Mouse (Mus musculus): ENCODE data around the gene Plekhb2. TPM values are rescaled to one million over a fixed set of nuclear protein-coding genes. Genes with fewer than 3 reads are reported as not detected.

Plekhb2 gene
- polyA plus RNA-seq, 1 experiment from 2014 or later: 60.0 TPM

DNA sequence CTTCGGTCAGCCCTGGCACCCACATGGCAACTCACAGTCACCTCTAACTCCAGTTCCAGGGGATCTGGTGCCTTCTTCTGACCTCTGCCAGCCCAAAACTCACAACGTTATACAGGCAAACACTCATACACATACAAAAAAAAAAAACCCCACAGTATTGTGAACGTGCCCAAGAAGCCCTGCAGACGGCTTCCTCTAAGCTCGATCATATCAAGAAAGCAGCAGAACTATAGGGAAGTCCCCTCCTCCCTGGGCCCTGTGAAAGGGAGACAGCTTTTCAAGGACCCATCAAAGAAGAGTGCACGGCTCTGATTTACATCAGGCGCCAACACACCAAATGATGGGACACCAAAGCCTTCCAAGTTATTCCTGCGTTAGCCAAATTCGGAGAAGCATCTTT is 23.9 kb upstream of the Plekhb2 start:
- Histone ChIP-seq H3K36me3 (ENCODE audit: control insufficient read depth, insufficient read depth, low read length) (peaks cover 70% of the 10 kb centered on the region), H3K4me1 (ENCODE audit: control insufficient read depth, insufficient read depth, low read length) (no peaks in the 10 kb centered on the region), H3K9ac (ENCODE audit: low read length) (no peak overlapping the region), H3K27ac (ENCODE audit: low read depth, low read length) (no peak overlapping the region), H3K4me2 (ENCODE audit: low read length) (no peak overlapping the region), H3K9me3 (replicated peaks; ENCODE audit: control insufficient read depth, low read length) (no peaks in the 10 kb centered on the region), H3K4me3 (ENCODE audit: low read depth, low read length) (no peak overlapping the region), H3K27me3 (replicated peaks; ENCODE audit: control insufficient read depth, insufficient read depth, low read length) (no peaks in the 10 kb centered on the region)
- ATAC-seq (no peak), DNase-seq (ENCODE audit: low spot score) (no peak)
- 87% methylated on average over 9 of the region's 9 CpGs for WGBS

GRCm38 (mm10) chr1:34827900-34828299 is 21.9 kb upstream of the Plekhb2 start:
- H3K27ac ChIP-seq (ENCODE audit: low read depth, low read length): no peak overlapping the region
- H3K4me1 ChIP-seq (ENCODE audit: control insufficient read depth, insufficient read depth, low read length): no peaks in the 10 kb centered on the region; the same call in 1 of the 2 replicates
- WGBS: 90% methylated on average over 7 of the region's 7 CpGs
- no peak for ATAC-seq
- H3K4me2 ChIP-seq (ENCODE audit: low read length): no peak overlapping the region
- no peak for DNase-seq (ENCODE audit: low spot score)
- no peak overlapping the region for H3K9ac ChIP-seq (ENCODE audit: low read length)
- no peaks in the 10 kb centered on the region for H3K9me3 ChIP-seq (replicated peaks; ENCODE audit: control insufficient read depth, low read length)
- no peak overlapping the region for H3K4me3 ChIP-seq (ENCODE audit: low read depth, low read length)
- no peaks in the 10 kb centered on the region for H3K27me3 ChIP-seq (replicated peaks; ENCODE audit: control insufficient read depth, insufficient read depth, low read length)
- H3K36me3 ChIP-seq (ENCODE audit: control insufficient read depth, insufficient read depth, low read length): peaks cover 63% of the 10 kb centered on the region

DNA sequence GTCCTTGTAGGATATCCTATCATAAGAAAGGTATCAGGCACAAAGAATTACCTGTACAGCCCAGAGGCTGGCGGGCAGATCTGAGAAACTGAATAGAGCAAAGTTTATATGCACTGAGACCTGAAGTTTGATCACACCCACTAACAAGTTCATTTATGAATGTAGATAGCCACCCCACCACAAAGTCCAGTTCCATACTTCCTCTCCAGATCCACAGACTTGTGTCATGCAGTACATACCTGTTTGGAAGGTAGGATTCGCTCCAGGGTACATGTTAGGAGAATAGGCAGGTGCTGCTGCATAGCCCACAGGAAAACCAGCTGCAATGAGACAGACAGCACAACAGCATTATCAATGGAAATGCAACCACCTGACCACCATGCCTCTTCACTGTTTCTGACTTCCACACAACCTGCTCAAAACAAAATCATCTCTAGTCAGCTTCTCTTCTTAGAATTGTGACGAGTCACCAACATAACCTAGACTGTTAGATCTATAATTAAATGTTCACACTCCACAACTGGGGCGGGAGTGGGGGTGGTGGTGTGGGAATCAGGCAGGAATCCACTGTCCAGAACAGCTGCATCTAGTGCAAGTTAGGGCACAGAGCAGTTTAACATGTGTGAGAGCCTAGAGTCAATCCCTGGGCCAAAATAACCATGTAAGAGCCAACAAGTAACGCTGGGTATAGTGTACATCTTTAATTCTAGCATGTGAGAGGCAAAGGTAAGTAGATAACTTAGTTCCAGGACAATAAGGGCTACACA is 21.1 kb upstream of the Plekhb2 start:
- Histone ChIP-seq H3K4me2 (ENCODE audit: low read length) (no peak overlapping the region), H3K9me3 (replicated peaks; ENCODE audit: control insufficient read depth, low read length) (no peaks in the 10 kb centered on the region), H3K9ac (ENCODE audit: low read length) (no peak overlapping the region), H3K27me3 (replicated peaks; ENCODE audit: control insufficient read depth, insufficient read depth, low read length) (no peaks in the 10 kb centered on the region), H3K4me3 (ENCODE audit: low read depth, low read length) (no peak overlapping the region), H3K36me3 (ENCODE audit: control insufficient read depth, insufficient read depth, low read length) (peaks cover 64% of the 10 kb centered on the region), H3K27ac (ENCODE audit: low read depth, low read length) (no peak overlapping the region), H3K4me1 (ENCODE audit: control insufficient read depth, insufficient read depth, low read length) (no peaks in the 10 kb centered on the region; the same call in 1 of the 2 replicates)
- 91% methylated on average over 5 of the region's 5 CpGs for WGBS
- no peak for ATAC-seq
- no peak for DNase-seq (ENCODE audit: low spot score)

- no peaks in the 10 kb centered on the region for H3K27me3 ChIP-seq (replicated peaks; ENCODE audit: control insufficient read depth, insufficient read depth, low read length)
- DNase-seq (ENCODE audit: low spot score): no peak
- no peaks in the 10 kb centered on the region for H3K9me3 ChIP-seq (replicated peaks; ENCODE audit: control insufficient read depth, low read length)
- H3K4me2 ChIP-seq (ENCODE audit: low read length): no peak overlapping the region
- H3K36me3 ChIP-seq (ENCODE audit: control insufficient read depth, insufficient read depth, low read length): peaks cover 65% of the 10 kb centered on the region
- H3K4me3 ChIP-seq (ENCODE audit: low read depth, low read length): no peak overlapping the region
- no peaks in the 10 kb centered on the region; the same call in 1 of the 2 replicates for H3K4me1 ChIP-seq (ENCODE audit: control insufficient read depth, insufficient read depth, low read length)
- 95% methylated on average over 2 of the region's 2 CpGs for WGBS
- no peak overlapping the region for H3K27ac ChIP-seq (ENCODE audit: low read depth, low read length)
- H3K9ac ChIP-seq (ENCODE audit: low read length): no peak overlapping the region
- no peak for ATAC-seq
Observed at GRCm38 (mm10) chr1:34830934-34831333, 18.8 kb upstream of the Plekhb2 start.

DNA sequence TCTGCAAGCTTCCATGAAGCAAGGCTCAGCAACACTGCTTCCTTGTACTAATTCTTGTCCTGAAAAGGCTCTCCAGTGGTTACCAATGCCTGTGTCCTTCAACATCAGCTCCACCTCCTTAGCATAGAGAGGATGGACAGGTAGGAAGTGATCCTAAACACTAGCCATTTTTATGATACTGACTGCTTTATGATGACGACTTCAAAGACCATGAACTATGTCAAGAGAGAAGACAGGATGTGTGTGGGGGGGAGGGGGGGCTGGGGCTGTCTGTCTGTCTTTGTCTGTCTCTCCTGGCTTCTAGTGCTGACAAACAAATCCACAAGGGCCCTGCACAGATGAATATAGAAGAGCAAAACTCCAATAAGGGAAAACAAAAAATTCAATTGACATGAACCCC is 18.4 kb upstream of the Plekhb2 start:
- H3K4me1 ChIP-seq (ENCODE audit: control insufficient read depth, insufficient read depth, low read length): no peaks in the 10 kb centered on the region; the same call in 1 of the 2 replicates
- no peak overlapping the region for H3K4me3 ChIP-seq (ENCODE audit: low read depth, low read length)
- H3K36me3 ChIP-seq (ENCODE audit: control insufficient read depth, insufficient read depth, low read length): peaks cover 65% of the 10 kb centered on the region
- no peak overlapping the region for H3K27ac ChIP-seq (ENCODE audit: low read depth, low read length)
- 85% methylated on average over 1 of the region's 1 CpGs for WGBS
- H3K9ac ChIP-seq (ENCODE audit: low read length): no peak overlapping the region
- ATAC-seq (no peak), DNase-seq (ENCODE audit: low spot score) (no peak)
- H3K27me3 ChIP-seq (replicated peaks; ENCODE audit: control insufficient read depth, insufficient read depth, low read length): no peaks in the 10 kb centered on the region
- H3K4me2 ChIP-seq (ENCODE audit: low read length): no peak overlapping the region
- H3K9me3 ChIP-seq (replicated peaks; ENCODE audit: control insufficient read depth, low read length): no peaks in the 10 kb centered on the region

- DNase-seq (ENCODE audit: low spot score): no peak
- Histone ChIP-seq H3K36me3 (ENCODE audit: control insufficient read depth, insufficient read depth, low read length) (peaks cover 48% of the 10 kb centered on the region), H3K9ac (ENCODE audit: low read length) (no peak overlapping the region), H3K4me3 (ENCODE audit: low read depth, low read length) (no peak overlapping the region), H3K27ac (ENCODE audit: low read depth, low read length) (no peak overlapping the region), H3K4me1 (ENCODE audit: control insufficient read depth, insufficient read depth, low read length) (peaks cover 13% of the 10 kb centered on the region), H3K9me3 (replicated peaks; ENCODE audit: control insufficient read depth, low read length) (no peaks in the 10 kb centered on the region), H3K4me2 (ENCODE audit: low read length) (no peak overlapping the region), H3K27me3 (replicated peaks; ENCODE audit: control insufficient read depth, insufficient read depth, low read length) (no peaks in the 10 kb centered on the region)
- WGBS: 89% methylated on average over 2 of the region's 2 CpGs
- no peak for ATAC-seq
Observed at GRCm38 (mm10) chr1:34834904-34835303, 14.9 kb upstream of the Plekhb2 start.

- peaks cover 26% of the 10 kb centered on the region for H3K4me1 ChIP-seq (ENCODE audit: control insufficient read depth, insufficient read depth, low read length)
- no peaks in the 10 kb centered on the region for H3K27me3 ChIP-seq (replicated peaks; ENCODE audit: control insufficient read depth, insufficient read depth, low read length)
- H3K9me3 ChIP-seq (replicated peaks; ENCODE audit: control insufficient read depth, low read length): no peaks in the 10 kb centered on the region
- H3K27ac ChIP-seq (ENCODE audit: low read depth, low read length): no peak overlapping the region
- no peak overlapping the region for H3K4me3 ChIP-seq (ENCODE audit: low read depth, low read length)
- ATAC-seq (no peak), DNase-seq (ENCODE audit: low spot score) (no peak)
- no peak overlapping the region for H3K4me2 ChIP-seq (ENCODE audit: low read length)
- 51% methylated on average over 6 of the region's 6 CpGs for WGBS
- H3K9ac ChIP-seq (ENCODE audit: low read length): no peak overlapping the region
- peaks cover 37% of the 10 kb centered on the region for H3K36me3 ChIP-seq (ENCODE audit: control insufficient read depth, insufficient read depth, low read length)
Observed at GRCm38 (mm10) chr1:34837951-34838689, 11.7 kb upstream of the Plekhb2 start.

DNA sequence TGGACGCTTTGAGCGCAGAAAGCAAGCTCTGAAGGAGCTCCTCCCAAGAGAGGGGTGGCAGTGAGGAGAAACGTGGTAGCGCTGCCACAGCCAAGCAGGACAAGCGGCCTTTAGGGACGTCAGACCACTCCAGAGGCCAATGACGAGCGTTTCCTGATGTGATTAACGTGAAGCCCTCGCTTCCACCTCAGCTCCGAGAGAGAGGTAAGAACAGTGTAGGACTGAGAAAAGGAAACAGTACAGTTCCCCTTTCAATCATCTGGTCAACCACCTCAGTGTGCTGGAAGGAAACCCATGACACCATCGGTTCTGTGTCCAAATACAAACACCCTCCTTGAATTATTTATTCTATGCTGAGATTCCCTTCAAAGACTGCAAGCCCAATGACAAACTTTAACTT is 10.5 kb upstream of the Plekhb2 start:
- H3K9ac ChIP-seq (ENCODE audit: low read length): no peak overlapping the region
- H3K27ac ChIP-seq (ENCODE audit: low read depth, low read length): no peak overlapping the region
- H3K4me3 ChIP-seq (ENCODE audit: low read depth, low read length): no peak overlapping the region
- H3K36me3 ChIP-seq (ENCODE audit: control insufficient read depth, insufficient read depth, low read length): peaks cover 26% of the 10 kb centered on the region
- no peak for ATAC-seq
- no peaks in the 10 kb centered on the region for H3K27me3 ChIP-seq (replicated peaks; ENCODE audit: control insufficient read depth, insufficient read depth, low read length)
- H3K4me1 ChIP-seq (ENCODE audit: control insufficient read depth, insufficient read depth, low read length): peaks cover 26% of the 10 kb centered on the region
- WGBS: 75% methylated on average over 12 of the region's 12 CpGs
- H3K4me2 ChIP-seq (ENCODE audit: low read length): no peak overlapping the region
- no peak for DNase-seq (ENCODE audit: low spot score)
- no peaks in the 10 kb centered on the region for H3K9me3 ChIP-seq (replicated peaks; ENCODE audit: control insufficient read depth, low read length)

Measured in forebrain, embryonic 14.5 days (tissue).